Mouse (Mus musculus): ENCODE data around the gene Celsr3. TPM values are rescaled to one million over a fixed set of nuclear protein-coding genes. Genes with fewer than 3 reads are reported as not detected.

Gene Celsr3
- polyA plus RNA-seq, 1 experiment from 2014 or later = 0.11 TPM

GRCm38 (mm10) chr9:108809723-108810122 lies 16.4 kb upstream of the Celsr3 start:
- Histone ChIP-seq H3K4me1 (replicated peaks; ENCODE audit: insufficient read depth, low read length) (peaks cover 7% of the 10 kb centered on the region; the same call in 1 of the 2 replicates), H3K36me3 (ENCODE audit: insufficient read depth, low read length) (peaks cover 42% of the 10 kb centered on the region), H3K27ac (no peak overlapping the region), H3K4me3 (replicated peaks; ENCODE audit: low read depth, low read length) (no peak overlapping the region), H3K9ac (ENCODE audit: low read depth, low read length) (no peak overlapping the region), H3K9me3 (replicated peaks; ENCODE audit: low read length) (no peaks in the 10 kb centered on the region), H3K27me3 (ENCODE audit: insufficient read depth, low read length) (no peaks in the 10 kb centered on the region), H3K4me2 (ENCODE audit: low read length) (peak overlapping the region; percentile 6; the same call in 1 of the 2 replicates)
- ATAC-seq (replicated peaks; ENCODE audit: low FRiP score, low read depth) (no peak), DNase-seq (ENCODE audit: low spot score) (no peak)
- no peak for TF ChIP-seq CTCF (IDR thresholded peaks at IDR 0.05; ENCODE audit: low read depth)
- 71% methylated on average over 6 of the region's 6 CpGs for WGBS

GRCm38 (mm10) chr9:108810516-108810915 lies 15.6 kb upstream of the Celsr3 start:
- H3K36me3 ChIP-seq (ENCODE audit: insufficient read depth, low read length) = peaks cover 42% of the 10 kb centered on the region
- H3K4me2 ChIP-seq (ENCODE audit: low read length) = no peak overlapping the region

GRCm38 (mm10) chr9:108815557-108815956 lies 10.6 kb upstream of the Celsr3 start:
- no peak for TF ChIP-seq CTCF (IDR thresholded peaks at IDR 0.05; ENCODE audit: low read depth)
- H3K27ac ChIP-seq = no peak overlapping the region
- DNase-seq (ENCODE audit: low spot score) (no peak), ATAC-seq (replicated peaks; ENCODE audit: low FRiP score, low read depth) (no peak)
- no peak overlapping the region for H3K4me2 ChIP-seq (ENCODE audit: low read length)
- peaks cover 43% of the 10 kb centered on the region; the same call in 1 of the 2 replicates for H3K36me3 ChIP-seq (ENCODE audit: insufficient read depth, low read length)
- no peaks in the 10 kb centered on the region for H3K4me1 ChIP-seq (replicated peaks; ENCODE audit: insufficient read depth, low read length)
- WGBS = 85% methylated on average over 7 of the region's 7 CpGs
- H3K9ac ChIP-seq (ENCODE audit: low read depth, low read length) = no peak overlapping the region
- no peaks in the 10 kb centered on the region for H3K27me3 ChIP-seq (ENCODE audit: insufficient read depth, low read length)
- H3K4me3 ChIP-seq (replicated peaks; ENCODE audit: low read depth, low read length) = no peak overlapping the region
- no peaks in the 10 kb centered on the region for H3K9me3 ChIP-seq (replicated peaks; ENCODE audit: low read length)

More at GRCm38 (mm10) chr9:108810516-108810915, 15.6 kb upstream of the Celsr3 start:
- Histone ChIP-seq H3K4me3 (replicated peaks; ENCODE audit: low read depth, low read length) (no peak overlapping the region), H3K9me3 (replicated peaks; ENCODE audit: low read length) (no peaks in the 10 kb centered on the region), H3K4me1 (replicated peaks; ENCODE audit: insufficient read depth, low read length) (peaks cover 7% of the 10 kb centered on the region; the same call in 1 of the 2 replicates), H3K27me3 (ENCODE audit: insufficient read depth, low read length) (no peaks in the 10 kb centered on the region), H3K9ac (ENCODE audit: low read depth, low read length) (no peak overlapping the region), H3K27ac (no peak overlapping the region)
- TF ChIP-seq CTCF (IDR thresholded peaks at IDR 0.05; ENCODE audit: low read depth) = no peak
- 85% methylated on average over 5 of the region's 5 CpGs for WGBS
- no peak for DNase-seq (ENCODE audit: low spot score)
- no peak for ATAC-seq (replicated peaks; ENCODE audit: low FRiP score, low read depth)

- 67% methylated on average over 3 of the region's 3 CpGs for WGBS
Measured at GRCm38 (mm10) chr9:108819495-108819894, 6.6 kb upstream of the Celsr3 start.

GRCm38 (mm10) chr9:108820077-108820476 lies 6.0 kb upstream of the Celsr3 start:
- TF ChIP-seq CTCF (IDR thresholded peaks at IDR 0.05; ENCODE audit: low read depth) = no peak
- Histone ChIP-seq H3K4me1 (replicated peaks; ENCODE audit: insufficient read depth, low read length) (no peaks in the 10 kb centered on the region), H3K27me3 (ENCODE audit: insufficient read depth, low read length) (peaks cover 13% of the 10 kb centered on the region), H3K9me3 (replicated peaks; ENCODE audit: low read length) (no peaks in the 10 kb centered on the region), H3K4me3 (replicated peaks; ENCODE audit: low read depth, low read length) (no peak overlapping the region), H3K27ac (no peak overlapping the region), H3K4me2 (ENCODE audit: low read length) (no peak overlapping the region), H3K9ac (ENCODE audit: low read depth, low read length) (no peak overlapping the region), H3K36me3 (ENCODE audit: insufficient read depth, low read length) (0 out of 2 replicates have a peak, but pooled peaks cover 16% of the 10 kb centered on the region)
- 62% methylated on average over 5 of the region's 5 CpGs for WGBS
- ATAC-seq (replicated peaks; ENCODE audit: low FRiP score, low read depth) (no peak), DNase-seq (ENCODE audit: low spot score) (no peak)

More at GRCm38 (mm10) chr9:108819495-108819894, 6.6 kb upstream of the Celsr3 start:
- H3K27me3 ChIP-seq (ENCODE audit: insufficient read depth, low read length) = peaks cover 7% of the 10 kb centered on the region
- peaks cover 20% of the 10 kb centered on the region; the same call in 1 of the 2 replicates for H3K36me3 ChIP-seq (ENCODE audit: insufficient read depth, low read length)
- H3K4me2 ChIP-seq (ENCODE audit: low read length) = no peak overlapping the region
- peak; percentile 76 for TF ChIP-seq CTCF (IDR thresholded peaks at IDR 0.05; ENCODE audit: low read depth)
- no peak overlapping the region for H3K4me3 ChIP-seq (replicated peaks; ENCODE audit: low read depth, low read length)
- H3K4me1 ChIP-seq (replicated peaks; ENCODE audit: insufficient read depth, low read length) = no peaks in the 10 kb centered on the region
- no peak overlapping the region for H3K9ac ChIP-seq (ENCODE audit: low read depth, low read length)
- DNase-seq (ENCODE audit: low spot score) (peak; percentile 64), ATAC-seq (replicated peaks; ENCODE audit: low FRiP score, low read depth) (no peak)
- H3K27ac ChIP-seq = no peak overlapping the region
- H3K9me3 ChIP-seq (replicated peaks; ENCODE audit: low read length) = no peaks in the 10 kb centered on the region

- 4% methylated on average over 25 of the region's 25 CpGs for WGBS
- H3K9ac ChIP-seq (ENCODE audit: low read depth, low read length) = no peak overlapping the region
- H3K9me3 ChIP-seq (replicated peaks; ENCODE audit: low read length) = no peaks in the 10 kb centered on the region
- 0 out of 2 replicates have a peak, but pooled peaks cover 6% of the 10 kb centered on the region for H3K4me1 ChIP-seq (replicated peaks; ENCODE audit: insufficient read depth, low read length)
- peaks cover 51% of the 10 kb centered on the region for H3K27me3 ChIP-seq (ENCODE audit: insufficient read depth, low read length)
- no peak overlapping the region for H3K27ac ChIP-seq
- TF ChIP-seq CTCF (IDR thresholded peaks at IDR 0.05; ENCODE audit: low read depth) = no peak
- DNase-seq (ENCODE audit: low spot score) (no peak), ATAC-seq (replicated peaks; ENCODE audit: low FRiP score, low read depth) (no peak)
- no peaks in the 10 kb centered on the region for H3K36me3 ChIP-seq (ENCODE audit: insufficient read depth, low read length)
- no peak overlapping the region for H3K4me3 ChIP-seq (replicated peaks; ENCODE audit: low read depth, low read length)
- H3K4me2 ChIP-seq (ENCODE audit: low read length) = no peak overlapping the region
Measured at GRCm38 (mm10) chr9:108824144-108824685, 1.9 kb upstream of the Celsr3 start.

Data from kidney, postnatal 0 days (tissue).